Mouse (Mus musculus) lung, embryonic 15.5 days (tissue): ENCODE data around the gene Pkd2. TPM values are rescaled to one million over a fixed set of nuclear protein-coding genes. Genes with fewer than 3 reads are reported as not detected.
A peak's percentile ranks its signal among the peaks of the same experiment; 100 is the strongest.
"Not testable (repeated sequence)": the region's sequence is repeated elsewhere in the genome, so short reads cannot be mapped to it uniquely, and the experiment has no call there.

Experiments used
- ATAC-seq: fragments of 200-750 bp; cut with Nextera tagmentation; 2 replicates; pipeline ENCODE4 v1.8.0; 2017; ENCODE audit warnings: moderate number of reproducible peaks, borderline replicate concordance; ENCODE audit not compliant: low FRiP score, low TSS enrichment; ENCODE audit errors: extremely low read depth
- H3K27ac ChIP-seq: fragments of 300-500 bp; sonication (generic); 2 replicates; pipeline ENCODE4 v1.5.1; 2015; ENCODE audit warnings: moderate library complexity, mild to moderate bottlenecking, inconsistent platforms
- H3K27me3 ChIP-seq: fragments of 300-500 bp; sonication (generic); 2 replicates; pipeline ENCODE4 v1.6.1; 2015; ENCODE audit warnings: inconsistent platforms
- H3K36me3 ChIP-seq: fragments of 300-500 bp; sonication (generic); 2 replicates; pipeline ENCODE4 v1.6.1; 2015; ENCODE audit warnings: inconsistent platforms
- H3K4me1 ChIP-seq: fragments of 300-500 bp; sonication (generic); 2 replicates; pipeline ENCODE4 v1.6.1; 2015; ENCODE audit warnings: inconsistent platforms
- H3K4me2 ChIP-seq: fragments of 300-500 bp; sonication (generic); 2 replicates; pipeline ENCODE4 v1.6.1; 2015; ENCODE audit warnings: inconsistent platforms, mild to moderate bottlenecking, moderate library complexity
- H3K4me3 ChIP-seq: fragments of 300-500 bp; sonication (generic); 2 replicates; pipeline ENCODE4 v1.5.1; 2015; ENCODE audit warnings: mild to moderate bottlenecking, inconsistent platforms
- H3K9ac ChIP-seq: fragments of 300-500 bp; sonication (generic); 2 replicates; pipeline ENCODE4 v1.6.1; 2015; ENCODE audit warnings: inconsistent platforms
- H3K9me3 ChIP-seq: fragments of 300-500 bp; sonication (generic); 2 replicates; pipeline ENCODE4 v1.6.1; 2016; ENCODE audit warnings: inconsistent platforms
- WGBS: fragments of 180-500 bp; shearing (Covaris S2); methylation state at CpG from one replicate; pipeline ENCODE4 v1.1.7; 2015; 5-methylcytosine and 5-hydroxymethylcytosine counted together
- polyA plus RNA-seq: library from polyadenylated mRNA; unstranded; fragments of >200 nt; fragmentation: Nextera tagmentation; extraction: Ambion mirVana; gene quantifications from 2 replicates; pipeline ENCODE4 v1.2.1, GENCODE M21; 2015

The Pkd2 gene
- polyA plus RNA-seq, 1 experiment from 2014 or later = 13.9 TPM

- 58% methylated on average over 6 of the region's 6 CpGs for WGBS
- H3K36me3 ChIP-seq = no peaks in the 10 kb centered on the region
- no peaks in the 10 kb centered on the region for H3K27me3 ChIP-seq
- no peak overlapping the region for H3K4me3 ChIP-seq
- no peaks in the 10 kb centered on the region for H3K4me1 ChIP-seq
- H3K27ac ChIP-seq = no peak overlapping the region
- no peak overlapping the region for H3K9ac ChIP-seq
- ATAC-seq = no peak
- H3K4me2 ChIP-seq = no peak overlapping the region
- no peaks in the 10 kb centered on the region for H3K9me3 ChIP-seq
Measured at GRCm38 (mm10) chr5:104442396-104442795, 16.9 kb upstream of the Pkd2 start.

GRCm38 (mm10) chr5:104442850-104443249 is 16.4 kb upstream of the Pkd2 start:
- WGBS = 67% methylated on average over 1 of the region's 1 CpGs
- H3K4me2 ChIP-seq = no peak overlapping the region
- H3K9ac ChIP-seq = no peak overlapping the region
- no peaks in the 10 kb centered on the region for H3K36me3 ChIP-seq
- no peak overlapping the region for H3K27ac ChIP-seq
- H3K4me3 ChIP-seq = no peak overlapping the region
- no peaks in the 10 kb centered on the region for H3K9me3 ChIP-seq
- ATAC-seq = no peak
- no peaks in the 10 kb centered on the region for H3K4me1 ChIP-seq
- H3K27me3 ChIP-seq = no peaks in the 10 kb centered on the region

GRCm38 (mm10) chr5:104446156-104446555 is 13.1 kb upstream of the Pkd2 start:
- WGBS = 12% methylated on average over 3 of the region's 3 CpGs
- 0 out of 2 replicates have a peak, but pooled peaks have one; percentile 62 for ATAC-seq

GRCm38 (mm10) chr5:104448346-104448745 is 10.9 kb upstream of the Pkd2 start:
- H3K4me3 ChIP-seq, H3K27ac ChIP-seq, H3K27me3 ChIP-seq, ATAC-seq, H3K36me3 ChIP-seq, H3K4me2 ChIP-seq, H3K4me1 ChIP-seq, H3K9me3 ChIP-seq, H3K9ac ChIP-seq: not testable (repeated sequence)
- WGBS = 27% methylated on average over 6 of the region's 6 CpGs

More at GRCm38 (mm10) chr5:104446156-104446555, 13.1 kb upstream of the Pkd2 start:
- Histone ChIP-seq H3K4me3 (no peak overlapping the region), H3K9me3 (no peaks in the 10 kb centered on the region), H3K27me3 (peaks cover 9% of the 10 kb centered on the region), H3K4me2 (no peak overlapping the region), H3K36me3 (no peaks in the 10 kb centered on the region), H3K27ac (no peak overlapping the region), H3K9ac (no peak overlapping the region), H3K4me1 (no peaks in the 10 kb centered on the region)

GRCm38 (mm10) chr5:104449491-104449890 is 9.8 kb upstream of the Pkd2 start:
- H3K9me3 ChIP-seq = no peaks in the 10 kb centered on the region
- H3K9ac ChIP-seq = no peak overlapping the region
- H3K4me1 ChIP-seq = no peaks in the 10 kb centered on the region
- no peak for ATAC-seq
- 44% methylated on average over 3 of the region's 3 CpGs for WGBS
- no peaks in the 10 kb centered on the region for H3K36me3 ChIP-seq
- H3K27me3 ChIP-seq = peaks cover 9% of the 10 kb centered on the region
- H3K4me3 ChIP-seq = no peak overlapping the region
- H3K27ac ChIP-seq = no peak overlapping the region
- no peak overlapping the region for H3K4me2 ChIP-seq

- H3K9me3 ChIP-seq = no peaks in the 10 kb centered on the region
- no peak overlapping the region for H3K27ac ChIP-seq
- 62% methylated on average over 1 of the region's 1 CpGs for WGBS
- H3K9ac ChIP-seq = no peak overlapping the region
- H3K4me2 ChIP-seq = no peak overlapping the region
- ATAC-seq = no peak
- H3K36me3 ChIP-seq = no peaks in the 10 kb centered on the region
- no peak overlapping the region for H3K4me3 ChIP-seq
- no peaks in the 10 kb centered on the region for H3K4me1 ChIP-seq
- H3K27me3 ChIP-seq = peaks cover 9% of the 10 kb centered on the region
Measured at GRCm38 (mm10) chr5:104453075-104453474, 6.2 kb upstream of the Pkd2 start.

- H3K36me3 ChIP-seq = no peaks in the 10 kb centered on the region
- H3K4me3 ChIP-seq = no peak overlapping the region
- H3K9ac ChIP-seq = no peak overlapping the region
- no peak overlapping the region for H3K4me2 ChIP-seq
- 88% methylated on average over 6 of the region's 6 CpGs for WGBS
- H3K27me3 ChIP-seq = no peaks in the 10 kb centered on the region
- H3K9me3 ChIP-seq = no peaks in the 10 kb centered on the region
- ATAC-seq = no peak
- H3K4me1 ChIP-seq = peaks cover 9% of the 10 kb centered on the region
- no peak overlapping the region for H3K27ac ChIP-seq
Measured at GRCm38 (mm10) chr5:104454564-104454963, 4.7 kb upstream of the Pkd2 start.

- H3K27ac ChIP-seq = peak overlapping the region; percentile 95
- peak overlapping the region; percentile 75 for H3K4me2 ChIP-seq
- peak; percentile 72 for ATAC-seq
- no peaks in the 10 kb centered on the region for H3K27me3 ChIP-seq
- H3K4me1 ChIP-seq = peaks cover 14% of the 10 kb centered on the region
- H3K4me3 ChIP-seq = peak overlapping the region; percentile 91
- peak overlapping the region; percentile 96 for H3K9ac ChIP-seq
- H3K36me3 ChIP-seq = peaks cover 4% of the 10 kb centered on the region; the same call in 1 of the 2 replicates
- H3K9me3 ChIP-seq = no peaks in the 10 kb centered on the region
- WGBS = under 1% methylated on average over 68 of the region's 82 CpGs
Measured at GRCm38 (mm10) chr5:104459706-104460455, 631 bp downstream of the Pkd2 start.

GRCm38 (mm10) chr5:104460456-104460838 is 1.2 kb downstream of the Pkd2 start:
- Histone ChIP-seq H3K4me2 (peak overlapping the region; percentile 75), H3K9me3 (no peaks in the 10 kb centered on the region), H3K36me3 (peaks cover 9% of the 10 kb centered on the region), H3K27me3 (no peaks in the 10 kb centered on the region), H3K9ac (peak overlapping the region; percentile 96; the same call in 1 of the 2 replicates), H3K4me3 (peak overlapping the region; percentile 91), H3K27ac (peak overlapping the region; percentile 95), H3K4me1 (peaks cover 14% of the 10 kb centered on the region)
- WGBS = 16% methylated on average over 3 of the region's 3 CpGs
- no peak for ATAC-seq

- Histone ChIP-seq H3K27ac (no peak overlapping the region), H3K4me2 (peak overlapping the region; percentile 75), H3K27me3 (no peaks in the 10 kb centered on the region), H3K9ac (no peak overlapping the region), H3K9me3 (no peaks in the 10 kb centered on the region), H3K4me1 (peaks cover 14% of the 10 kb centered on the region), H3K36me3 (peaks cover 13% of the 10 kb centered on the region), H3K4me3 (peak overlapping the region; percentile 91)
- WGBS = 21% methylated on average over 6 of the region's 7 CpGs
- ATAC-seq = no peak
Measured at GRCm38 (mm10) chr5:104460856-104461255, 1.6 kb downstream of the Pkd2 start.

GRCm38 (mm10) chr5:104465279-104465678 is 6.0 kb downstream of the Pkd2 start:
- WGBS = 85% methylated on average over 8 of the region's 8 CpGs
- ATAC-seq = no peak
- H3K36me3 ChIP-seq = peaks cover 35% of the 10 kb centered on the region

GRCm38 (mm10) chr5:104465731-104466130 is 6.5 kb downstream of the Pkd2 start:
- no peak for ATAC-seq
- H3K9me3 ChIP-seq = no peaks in the 10 kb centered on the region
- 90% methylated on average over 12 of the region's 12 CpGs for WGBS

More at GRCm38 (mm10) chr5:104465279-104465678, 6.0 kb downstream of the Pkd2 start:
- no peak overlapping the region for H3K27ac ChIP-seq
- H3K9me3 ChIP-seq = no peaks in the 10 kb centered on the region
- H3K9ac ChIP-seq = no peak overlapping the region
- H3K27me3 ChIP-seq = no peaks in the 10 kb centered on the region
- peaks cover 5% of the 10 kb centered on the region; the same call in 1 of the 2 replicates for H3K4me1 ChIP-seq
- H3K4me2 ChIP-seq = no peak overlapping the region
- no peak overlapping the region for H3K4me3 ChIP-seq

More at GRCm38 (mm10) chr5:104465731-104466130, 6.5 kb downstream of the Pkd2 start:
- Histone ChIP-seq H3K9ac (no peak overlapping the region), H3K27me3 (no peaks in the 10 kb centered on the region), H3K4me3 (no peak overlapping the region), H3K4me2 (no peak overlapping the region), H3K4me1 (peaks cover 5% of the 10 kb centered on the region; the same call in 1 of the 2 replicates), H3K36me3 (peaks cover 37% of the 10 kb centered on the region), H3K27ac (no peak overlapping the region)
